Mouse (Mus musculus) heart, adult 2 months (tissue): ENCODE results near the gene 4930539E08Rik. TPM values are rescaled to one million over a fixed set of nuclear protein-coding genes. Genes with fewer than 3 reads are reported as not detected.

Source experiments
- DNase-seq, 2 experiments: peaks; one replicate each; pipeline ENCODE4 v3.0.0; 2021
- H3K27ac ChIP-seq: fragments of 200-600 bp; 2 replicates; pipeline ENCODE4 v1.8.1; 2022
- H3K27me3 ChIP-seq: fragments of 200-500 bp; 2 replicates; pipeline ENCODE4 v1.6.1; 2012; ENCODE audit warnings: mild to moderate bottlenecking, low read length, inconsistent platforms, mixed read lengths; ENCODE audit not compliant: control insufficient read depth, insufficient read depth
- H3K36me3 ChIP-seq: fragments of 200-500 bp; 2 replicates; pipeline ENCODE4 v1.6.1; 2012; ENCODE audit warnings: low read length, inconsistent platforms; ENCODE audit not compliant: control insufficient read depth, insufficient read depth
- H3K4me1 ChIP-seq: fragments of 200-500 bp; 2 replicates; pipeline ENCODE4 v1.6.1; 2011; ENCODE audit warnings: low read length; ENCODE audit not compliant: control insufficient read depth, insufficient read depth
- H3K4me3 ChIP-seq: fragments of 200-600 bp; 2 replicates; pipeline ENCODE4 v1.8.1; 2022
- H3K79me2 ChIP-seq: fragments of 200-500 bp; replicated peaks from 2 replicates; pipeline ENCODE4 v1.6.1; 2012; ENCODE audit warnings: mild to moderate bottlenecking, inconsistent platforms, low read length, moderate library complexity, mixed read lengths; ENCODE audit not compliant: control insufficient read depth, insufficient read depth
- H3K9ac ChIP-seq: fragments of 200-500 bp; 2 replicates; pipeline ENCODE4 v1.6.1; 2012; ENCODE audit warnings: low read depth, mild to moderate bottlenecking, control low read depth, inconsistent platforms, low read length, mixed read lengths
- CTCF ChIP-seq: fragments of 200-600 bp; IDR thresholded peaks from 2 replicates; pipeline ENCODE4 v1.8.1; 2022; ENCODE audit warnings: antibody characterized with exemption, mild to moderate bottlenecking, moderate library complexity
- EP300 ChIP-seq: fragments of 200-500 bp; IDR thresholded peaks from 2 replicates; pipeline ENCODE4 v1.6.1; 2011; ENCODE audit warnings: low read depth, low read length, control low read depth; ENCODE audit not compliant: insufficient read depth
- POLR2A ChIP-seq: fragments of 200-500 bp; IDR thresholded peaks from 2 replicates; pipeline ENCODE4 v1.6.1; 2011; ENCODE audit warnings: mild to moderate bottlenecking, low read depth, low read length, control low read depth; ENCODE audit not compliant: insufficient read depth
- WGBS: fragments of 180-500 bp; shearing (Covaris S2); methylation state at CpG from one replicate; pipeline ENCODE4 v1.1.7; 2018; 5-methylcytosine and 5-hydroxymethylcytosine counted together
- intact Hi-C: fragments of 180-260 bp; cut with DNase I; formaldehyde crosslinking; loops from one replicate; pipeline ENCODE4 v1.15.1; 2025
- polyA plus RNA-seq: library from polyadenylated mRNA; depleted of rRNA; stranded (reverse); fragments of >200 nt; gene quantifications from 2 replicates; pipeline ENCODE4 v1.2.3, GENCODE M21; 2012
- total RNA-seq, 2 experiments: library from RNA; stranded (reverse); gene quantifications; 2 replicates each; pipeline ENCODE4 v1.2.3; 2021

4930539E08Rik gene
- total and polyA plus RNA-seq, 3 experiments = 0.08 TPM; not detected in 2

DNA sequence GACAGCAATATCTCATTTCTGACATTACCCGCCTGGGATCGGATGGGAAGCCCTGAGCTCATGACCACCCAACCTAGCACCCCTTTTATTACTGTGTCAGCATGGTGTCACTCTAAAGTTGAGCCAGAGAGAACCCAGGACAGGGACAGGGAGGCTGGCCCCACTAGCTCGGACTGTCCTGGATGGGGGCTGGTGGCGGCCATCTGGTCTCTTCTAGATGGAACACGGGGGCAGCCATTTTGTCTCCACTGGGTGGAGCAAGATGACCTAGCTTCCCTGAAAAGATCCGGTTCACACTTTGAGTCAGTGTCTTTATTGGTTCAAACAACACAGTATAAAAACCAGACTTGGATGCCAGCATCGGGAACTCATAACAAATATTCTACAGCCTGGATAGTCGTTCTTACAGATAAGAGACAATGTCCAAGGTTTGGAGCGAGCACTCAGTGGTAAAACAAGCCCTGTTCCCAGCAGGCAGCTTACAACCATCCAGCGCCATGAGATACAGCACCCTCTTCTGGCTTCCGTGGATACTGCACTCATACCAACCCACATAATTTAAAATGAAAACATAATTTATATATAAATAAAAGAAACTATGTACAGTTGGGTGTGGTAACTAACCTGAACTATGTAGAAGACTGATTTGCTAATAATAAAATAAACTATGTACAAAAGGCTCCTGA, 18.9 kb downstream of the 4930539E08Rik start:
- Histone ChIP-seq H3K4me1 (no peaks in the 10 kb centered on the region), H3K36me3 (no peaks in the 10 kb centered on the region), H3K4me3 (no peak overlapping the region), H3K9ac (no peak overlapping the region), H3K27ac (no peak overlapping the region), H3K79me2 (no peaks in the 10 kb centered on the region), H3K27me3 (no peaks in the 10 kb centered on the region)
- WGBS = 91% methylated on average over 11 of the region's 11 CpGs
- TF ChIP-seq POLR2A (no peak), CTCF (peak; percentile 43)
- intact Hi-C loops = no loop called here
- no peak for DNase-seq

DNA sequence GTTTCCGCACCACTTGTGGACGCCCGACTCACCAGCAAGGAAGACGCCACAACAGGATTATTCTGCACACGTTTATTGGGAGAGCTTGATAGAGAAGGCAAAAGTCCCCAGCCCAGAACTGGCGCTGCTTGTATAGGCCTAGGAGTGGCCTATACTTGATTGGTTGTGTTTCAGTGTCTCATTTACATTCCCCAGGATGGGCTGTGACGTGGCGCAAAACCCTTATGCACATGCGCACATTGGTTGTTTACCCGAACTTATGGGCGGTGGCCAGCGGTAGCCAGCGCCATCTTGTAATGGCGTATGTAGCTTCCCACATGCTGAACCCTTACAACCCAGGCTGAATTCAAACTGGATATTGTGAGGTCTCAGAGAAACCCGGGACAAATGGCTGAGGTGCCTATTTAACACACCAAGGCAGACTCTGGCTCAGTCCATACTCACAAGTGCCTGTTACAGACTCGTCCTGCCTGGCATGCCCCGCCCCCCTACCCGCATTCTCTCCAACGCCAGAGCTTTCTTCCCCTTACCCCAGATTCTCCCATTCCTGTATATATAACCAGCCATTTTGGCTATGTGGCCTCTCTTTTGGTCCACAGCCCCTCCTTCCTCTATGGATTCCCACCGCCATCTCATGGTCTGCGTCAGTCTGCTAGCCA, 19.8 kb downstream of the 4930539E08Rik start:
- no peak for DNase-seq
- no peaks in the 10 kb centered on the region for H3K4me1 ChIP-seq
- no peaks in the 10 kb centered on the region for H3K27me3 ChIP-seq
- no peak for TF ChIP-seq POLR2A
- no peak for TF ChIP-seq CTCF
- no peak for TF ChIP-seq EP300
- no peak overlapping the region for H3K9ac ChIP-seq
- no peak overlapping the region for H3K27ac ChIP-seq
- WGBS = 96% methylated on average over 21 of the region's 21 CpGs
- H3K79me2 ChIP-seq = no peaks in the 10 kb centered on the region
- H3K36me3 ChIP-seq = no peaks in the 10 kb centered on the region
- intact Hi-C loops = no loop called here
- no peak overlapping the region for H3K4me3 ChIP-seq

DNA sequence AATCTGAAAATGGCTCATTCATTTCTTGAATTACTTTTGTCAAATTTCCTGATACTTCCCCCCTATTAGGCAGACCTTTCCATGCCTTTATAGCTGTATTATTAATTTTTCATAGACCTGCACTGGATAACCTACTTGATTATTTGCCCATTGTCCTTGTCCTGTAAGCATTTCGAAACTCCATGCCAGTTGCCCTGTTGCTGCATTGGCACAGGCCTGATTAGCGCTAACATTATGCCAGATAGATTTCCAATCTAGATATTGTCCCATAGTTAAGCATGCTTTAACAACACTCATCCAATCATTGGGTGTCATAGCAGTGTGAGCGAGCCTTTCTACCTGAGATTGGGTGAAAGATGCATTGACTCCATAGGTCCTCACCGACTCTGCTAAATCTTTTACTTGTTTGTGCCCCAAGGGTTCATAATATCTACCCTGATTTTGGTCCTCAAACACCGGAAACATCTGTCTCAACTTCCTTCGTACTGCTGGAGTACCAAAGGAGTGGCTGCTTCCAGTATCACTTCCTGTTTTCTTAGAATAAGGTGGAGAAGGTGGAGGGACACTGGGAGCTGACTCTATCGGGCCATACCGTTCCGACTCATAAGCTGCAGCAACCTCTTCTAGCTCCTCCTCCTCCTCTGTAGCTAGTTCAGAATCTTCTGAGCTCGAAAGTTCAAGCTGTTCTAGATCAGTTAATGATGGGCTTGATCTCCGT, 20.9 kb downstream of the 4930539E08Rik start:
- peak overlapping the region; percentile 62 for H3K27ac ChIP-seq
- H3K4me1 ChIP-seq = no peaks in the 10 kb centered on the region
- intact Hi-C loops = no loop called here
- peak in 1 of 2 experiments; percentile 25 for DNase-seq
- H3K79me2 ChIP-seq = no peaks in the 10 kb centered on the region
- no peaks in the 10 kb centered on the region for H3K27me3 ChIP-seq
- no peak overlapping the region for H3K9ac ChIP-seq
- 55% methylated on average over 11 of the region's 11 CpGs for WGBS
- no peaks in the 10 kb centered on the region for H3K36me3 ChIP-seq
- TF ChIP-seq CTCF = no peak
- TF ChIP-seq EP300 = peak; percentile 62; the same call in 1 of the 2 replicates
- TF ChIP-seq POLR2A = peak; percentile 56; the same call in 1 of the 2 replicates
- H3K4me3 ChIP-seq = no peak overlapping the region

DNA sequence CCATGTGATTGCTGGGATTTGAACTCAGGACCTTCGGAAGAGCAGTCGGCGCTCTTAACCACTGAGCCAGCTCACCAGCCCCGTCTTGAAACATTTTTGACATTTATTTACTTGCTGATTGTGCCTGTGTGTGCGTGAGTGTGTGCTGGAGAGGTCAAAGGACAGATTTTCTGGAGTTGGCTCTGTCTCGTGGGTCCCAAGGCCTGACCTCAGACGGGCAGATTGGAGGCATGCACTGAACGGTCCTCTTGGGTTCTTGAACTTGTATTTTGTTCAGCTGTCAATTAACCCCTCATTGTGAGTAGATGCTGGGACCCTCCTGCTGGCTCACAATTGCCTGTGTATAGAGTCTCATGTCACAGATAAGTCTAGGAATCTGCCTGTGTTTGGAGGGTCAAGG, 28.9 kb downstream of the 4930539E08Rik start:
- no peaks in the 10 kb centered on the region for H3K4me1 ChIP-seq
- H3K9ac ChIP-seq = no peak overlapping the region
- TF ChIP-seq POLR2A (no peak), EP300 (no peak), CTCF (no peak)
- WGBS = 89% methylated on average over 8 of the region's 8 CpGs
- H3K4me3 ChIP-seq = no peak overlapping the region
- no peaks in the 10 kb centered on the region for H3K79me2 ChIP-seq
- no peak overlapping the region for H3K27ac ChIP-seq
- intact Hi-C loops = no loop called here
- H3K36me3 ChIP-seq = no peaks in the 10 kb centered on the region
- H3K27me3 ChIP-seq = no peaks in the 10 kb centered on the region
- DNase-seq = no peak

DNA sequence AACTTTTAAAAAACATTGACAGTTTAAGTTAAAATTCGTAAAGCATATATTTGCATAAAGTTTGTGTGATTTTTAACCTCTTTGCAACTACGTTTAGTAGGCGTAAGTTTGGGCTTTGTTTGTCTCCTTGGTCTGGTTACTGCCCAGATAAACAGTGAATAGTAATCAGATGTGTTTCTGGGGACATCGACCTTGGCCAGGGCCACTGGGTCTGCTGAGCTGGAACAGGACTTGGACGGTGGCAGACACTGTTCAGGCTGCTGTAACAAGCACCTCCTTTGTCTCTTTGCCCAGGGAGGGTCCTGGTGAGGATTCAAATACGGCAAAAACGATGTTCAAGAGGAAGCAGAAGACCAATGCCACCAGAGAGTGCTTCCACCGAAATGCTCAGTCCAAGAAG, 29.9 kb downstream of the 4930539E08Rik start:
- H3K27me3 ChIP-seq = no peaks in the 10 kb centered on the region
- no peaks in the 10 kb centered on the region for H3K4me1 ChIP-seq
- no peak overlapping the region for H3K9ac ChIP-seq
- H3K27ac ChIP-seq = no peak overlapping the region
- DNase-seq = no peak
- no peaks in the 10 kb centered on the region for H3K36me3 ChIP-seq
- no peaks in the 10 kb centered on the region for H3K79me2 ChIP-seq
- WGBS = 81% methylated on average over 8 of the region's 8 CpGs
- no peak for TF ChIP-seq CTCF
- no peak for TF ChIP-seq EP300
- TF ChIP-seq POLR2A = no peak
- intact Hi-C loops = no loop called here
- H3K4me3 ChIP-seq = no peak overlapping the region

DNA sequence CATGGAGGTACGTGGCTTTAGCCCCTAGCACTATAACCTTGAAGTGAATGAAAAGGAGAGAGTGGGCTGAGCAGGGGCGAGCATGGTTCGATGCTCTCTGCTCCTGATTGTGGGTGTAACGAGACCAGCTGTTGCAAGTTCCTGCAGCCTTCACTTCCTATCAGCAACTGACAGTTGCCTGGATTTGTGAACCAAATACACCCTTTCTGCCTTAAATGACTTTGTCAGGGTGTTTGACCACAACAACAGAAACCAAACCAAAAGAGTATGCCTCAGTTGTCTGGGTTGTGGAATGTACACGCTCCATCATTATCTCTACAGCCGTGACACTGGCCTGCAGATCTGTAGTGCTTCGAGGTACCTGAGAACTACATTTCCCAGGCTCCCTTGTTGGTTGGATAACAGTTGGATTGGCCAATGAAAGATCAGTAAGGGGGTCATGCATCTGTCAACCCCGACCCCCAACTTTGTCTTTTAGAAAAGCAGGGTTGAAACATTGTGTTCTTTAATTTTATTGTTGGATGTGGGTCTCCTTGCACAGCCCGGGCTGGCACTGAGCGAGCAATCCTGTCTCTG, 31.1 kb downstream of the 4930539E08Rik start:
- H3K9ac ChIP-seq = no peak overlapping the region
- H3K27me3 ChIP-seq = no peaks in the 10 kb centered on the region
- H3K36me3 ChIP-seq = no peaks in the 10 kb centered on the region
- H3K79me2 ChIP-seq = no peaks in the 10 kb centered on the region
- H3K4me3 ChIP-seq = no peak overlapping the region
- TF ChIP-seq CTCF = no peak
- no peak for TF ChIP-seq POLR2A
- TF ChIP-seq EP300 = no peak
- no peak overlapping the region for H3K27ac ChIP-seq
- WGBS = 55% methylated on average over 10 of the region's 10 CpGs
- no peak for DNase-seq
- no peaks in the 10 kb centered on the region; the same call in 1 of the 2 replicates for H3K4me1 ChIP-seq
- intact Hi-C loops = loop anchor here (2.0 kb wide), 1 partner anchor 43 kb away; no protein-coding TSS in a partner anchor
